Mouse (Mus musculus) kidney, postnatal 14 days (tissue): Measurements from ENCODE around the gene Rprm.

Experiments used
- DNase-seq: peaks from one replicate; pipeline ENCODE4 v3.0.0; 2022; ENCODE audit warnings: mixed read lengths

The Rprm gene

DNA sequence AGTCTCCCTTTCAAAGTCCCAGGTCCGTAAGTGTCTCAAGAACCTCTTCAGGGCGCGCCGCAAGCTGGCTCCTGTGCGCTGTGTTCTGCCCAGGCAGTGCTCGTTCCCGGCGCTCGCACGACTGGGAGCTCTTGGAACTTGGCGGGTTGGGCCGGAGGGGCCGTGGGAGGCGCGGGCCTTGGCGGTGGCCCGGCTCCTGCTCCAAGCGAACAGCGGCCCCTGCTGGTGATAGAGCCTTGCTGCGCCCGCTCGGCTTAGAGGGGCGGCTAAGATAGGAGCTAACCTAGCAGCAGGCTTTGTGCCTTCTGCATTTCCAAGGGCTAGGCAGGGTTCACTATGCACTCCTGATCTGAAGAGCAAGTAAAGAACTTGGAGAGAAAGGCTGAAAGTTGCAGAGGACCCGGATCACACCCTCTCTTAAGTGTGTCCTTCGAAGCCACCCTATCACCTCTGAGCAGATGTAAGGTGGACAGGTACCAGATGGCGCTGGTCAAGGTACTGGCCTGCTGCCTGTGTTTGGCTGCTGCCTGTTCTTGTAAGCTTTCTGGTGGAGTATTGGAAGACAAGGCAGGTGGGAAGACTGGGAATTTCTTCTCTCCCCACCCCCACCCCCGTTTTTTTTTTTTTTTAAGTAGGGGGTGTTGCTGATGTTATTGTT is at the start of gene Rprm:
Gene Rprm (minus strand): TSS at position 123 of the 658 bp plus-strand sequence.
- peak; percentile 86 for DNase-seq

- no peak for DNase-seq
These were observed 34.0 kb upstream of the Rprm start for GRCm38 (mm10) chr2:54119305-54119704.

DNA sequence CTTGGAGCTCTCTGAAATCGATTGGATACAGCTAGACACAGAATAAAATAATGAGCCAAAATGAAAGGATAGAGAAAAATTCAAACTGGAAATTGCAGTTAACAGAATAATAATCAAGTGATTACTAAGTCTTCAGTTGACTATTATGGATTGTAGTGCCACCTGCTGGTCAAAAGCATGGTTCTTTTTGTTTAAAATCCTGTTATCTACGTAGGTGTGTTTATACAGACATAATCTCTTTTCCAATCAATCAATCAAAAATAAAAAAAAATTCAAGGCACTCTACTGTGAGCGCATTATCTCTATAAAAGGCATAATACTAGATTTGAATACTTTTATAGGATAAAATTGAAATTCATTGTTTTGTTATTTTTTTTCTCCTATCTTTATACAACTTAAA is 33.5 kb upstream of the Rprm start:
- DNase-seq = peak; percentile 11

DNA sequence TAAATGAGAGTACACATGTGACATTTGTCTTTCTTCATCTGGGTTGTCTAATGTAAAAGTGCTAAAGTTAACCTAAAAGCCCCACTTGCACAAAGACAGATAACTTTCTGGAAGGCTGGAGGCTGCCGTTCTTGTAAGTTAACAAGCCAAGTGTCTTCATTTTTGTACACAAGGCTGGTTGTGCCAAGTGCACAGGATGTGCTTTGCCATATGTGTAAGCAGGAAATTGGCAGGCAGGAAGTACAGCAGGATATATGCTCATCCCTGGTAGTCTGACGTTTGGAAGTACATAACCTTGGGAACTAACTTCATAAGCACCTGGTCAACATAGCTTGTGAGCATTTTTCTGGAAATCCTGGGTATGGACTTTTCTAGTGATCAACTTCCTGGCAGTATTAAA is 25.9 kb upstream of the Rprm start:
- DNase-seq = no peak

GRCm38 (mm10) chr2:54106232-54106726 is 20.9 kb upstream of the Rprm start:
- DNase-seq = no peak

- no peak for DNase-seq
These were observed 14.6 kb upstream of the Rprm start for GRCm38 (mm10) chr2:54099939-54100338.

GRCm38 (mm10) chr2:54092616-54093015 is 7.3 kb upstream of the Rprm start:
- DNase-seq = no peak

DNA sequence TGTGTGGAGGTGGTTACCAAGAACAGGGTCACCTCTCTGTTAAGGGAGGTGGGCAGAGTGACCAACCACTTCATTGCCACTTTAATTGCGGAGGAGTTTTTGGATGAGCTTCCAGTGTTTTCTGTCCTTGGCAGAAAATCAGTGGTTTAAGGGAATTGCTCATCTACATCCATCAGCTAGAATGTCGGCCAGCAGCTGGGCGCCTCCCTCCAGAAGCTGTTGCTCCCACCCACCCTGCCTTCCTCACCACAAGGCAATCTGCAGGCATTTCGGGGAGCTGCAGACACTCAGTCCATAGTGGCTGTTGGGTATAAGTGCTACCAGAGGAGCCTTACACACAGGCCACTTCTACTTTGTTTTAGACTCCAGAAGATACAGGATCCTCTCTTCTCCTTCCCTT is 902 bp upstream of the Rprm start:
- no peak for DNase-seq

- DNase-seq = no peak
These were observed 469 bp downstream of the Rprm start for GRCm38 (mm10) chr2:54084737-54085429.

GRCm38 (mm10) chr2:54083861-54084736 is 1.3 kb downstream of the Rprm start:
- no peak for DNase-seq

DNA sequence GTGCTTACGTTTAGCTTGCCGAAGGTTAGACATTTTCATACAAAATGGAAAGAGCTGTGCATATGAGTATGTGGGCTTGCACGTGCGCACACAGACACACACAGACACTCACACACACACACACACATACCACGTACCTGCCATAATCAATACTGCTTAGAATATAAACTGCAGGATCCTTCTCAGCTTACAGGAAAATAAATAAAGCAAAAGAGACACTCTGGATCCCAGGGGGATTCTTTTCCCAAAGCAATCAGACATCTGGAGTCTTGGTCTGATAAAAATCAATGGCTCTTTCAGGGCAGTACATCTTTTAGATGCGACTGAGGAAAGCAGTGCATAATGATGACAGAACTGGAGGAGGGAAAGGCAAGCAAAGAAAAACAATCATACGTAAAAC is 6.4 kb downstream of the Rprm start:
- DNase-seq = no peak

DNA sequence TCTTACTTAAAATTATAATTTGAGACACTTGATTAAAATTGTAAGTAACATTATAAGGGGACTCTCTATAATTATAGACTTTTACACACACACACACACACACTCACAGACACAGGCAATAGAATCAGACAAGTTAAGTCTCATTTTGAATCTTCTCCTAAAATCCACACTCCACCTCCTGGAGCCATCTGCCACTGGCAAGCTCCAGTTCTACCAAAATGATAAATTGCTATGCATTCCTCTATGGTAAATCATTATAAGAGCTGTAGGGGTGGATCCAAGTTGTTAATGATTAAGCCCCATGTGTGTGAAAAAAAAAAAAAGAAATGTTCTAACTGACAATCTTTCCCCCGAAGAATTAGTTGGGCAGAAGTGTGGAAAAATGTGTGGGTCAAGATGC is 13.8 kb downstream of the Rprm start:
- peak; percentile 6 for DNase-seq

DNA sequence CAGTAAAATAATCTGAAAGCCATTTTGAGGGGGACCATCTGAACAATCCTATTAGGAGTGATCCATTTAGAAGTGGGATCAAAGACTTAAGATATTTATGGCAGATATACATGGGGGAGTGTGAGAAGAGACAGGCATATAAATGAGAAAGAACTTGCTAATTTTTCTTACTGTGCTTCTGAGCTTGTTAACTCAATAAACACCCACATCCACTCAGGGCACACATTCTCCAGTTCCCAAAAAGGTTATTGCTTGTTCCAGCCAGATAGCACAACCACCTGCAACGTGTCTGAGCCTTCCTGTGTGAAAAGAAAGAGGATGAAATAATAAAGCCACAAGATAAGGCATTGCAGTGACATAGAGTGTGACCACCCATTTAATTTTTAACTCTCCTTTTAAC is 22.9 kb downstream of the Rprm start:
- no peak for DNase-seq

GRCm38 (mm10) chr2:54061039-54061438 is 24.3 kb downstream of the Rprm start:
- DNase-seq = no peak
